Mouse (Mus musculus) brown adipose tissue, adult 24 weeks (tissue): ENCODE measurements around the gene Ergic1. TPM values are rescaled to one million over a fixed set of nuclear protein-coding genes. Genes with fewer than 3 reads are reported as not detected.

Source experiments
- H3K27ac ChIP-seq: fragments of 200-500 bp; replicated peaks from 2 replicates; pipeline ENCODE4 v1.5.1; 2012; ENCODE audit warnings: low read depth, mild to moderate bottlenecking, low read length
- H3K4me1 ChIP-seq: fragments of 200-500 bp; 2 replicates; pipeline ENCODE4 v1.6.1; 2012; ENCODE audit warnings: low read length, mixed read lengths; ENCODE audit not compliant: control insufficient read depth, insufficient read depth, insufficient read length
- H3K4me3 ChIP-seq: fragments of 200-500 bp; 2 replicates; pipeline ENCODE4 v1.5.1; 2012; ENCODE audit warnings: low read depth, mild to moderate bottlenecking, low read length, moderate library complexity; ENCODE audit not compliant: insufficient read depth
- polyA plus RNA-seq: library from polyadenylated mRNA; stranded (reverse); fragments of >200 nt; gene quantifications from 2 replicates; pipeline ENCODE4 v1.2.4, GENCODE M21; 2012; ENCODE audit not compliant: missing spikeins, insufficient read depth, insufficient read length

The Ergic1 gene
- polyA plus RNA-seq, 1 experiment, result 124 TPM

GRCm38 (mm10) chr17:26576833-26577232 is 15.5 kb downstream of the Ergic1 start:
- no peak overlapping the region for H3K4me3 ChIP-seq
- peaks cover 65% of the 10 kb centered on the region for H3K4me1 ChIP-seq
- peak overlapping the region; percentile 96 for H3K27ac ChIP-seq

GRCm38 (mm10) chr17:26577309-26577708 is 16.0 kb downstream of the Ergic1 start:
- Histone ChIP-seq H3K4me3 (no peak overlapping the region), H3K4me1 (peaks cover 67% of the 10 kb centered on the region), H3K27ac (peak overlapping the region; percentile 96)

DNA sequence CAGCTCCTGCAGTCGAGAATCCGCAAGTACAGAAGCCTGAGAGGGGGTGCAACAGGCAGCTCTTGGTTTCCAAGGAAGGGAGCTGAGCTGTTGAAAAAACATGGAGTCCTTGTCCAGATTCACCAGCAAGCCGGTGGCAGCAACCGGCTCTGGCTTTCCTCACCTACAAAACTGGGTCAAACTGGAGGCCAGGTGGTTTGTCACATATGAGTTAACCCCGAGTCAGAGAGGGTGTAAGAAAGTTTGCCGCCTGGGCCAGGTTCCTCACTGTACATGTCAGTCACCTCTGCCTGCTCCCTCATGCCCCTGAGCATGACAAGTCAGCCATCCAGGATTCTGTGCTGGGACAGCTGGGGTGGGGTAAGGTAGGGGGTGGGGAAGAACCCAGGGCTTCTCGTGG is 16.9 kb downstream of the Ergic1 start:
- Histone ChIP-seq H3K4me1 (peaks cover 73% of the 10 kb centered on the region), H3K4me3 (no peak overlapping the region), H3K27ac (peak overlapping the region; percentile 96)

- Histone ChIP-seq H3K4me3 (no peak overlapping the region), H3K4me1 (peaks cover 75% of the 10 kb centered on the region), H3K27ac (peak overlapping the region; percentile 4; the same call in 1 of the 2 replicates)
Observed at GRCm38 (mm10) chr17:26578771-26579170, 17.5 kb downstream of the Ergic1 start.

DNA sequence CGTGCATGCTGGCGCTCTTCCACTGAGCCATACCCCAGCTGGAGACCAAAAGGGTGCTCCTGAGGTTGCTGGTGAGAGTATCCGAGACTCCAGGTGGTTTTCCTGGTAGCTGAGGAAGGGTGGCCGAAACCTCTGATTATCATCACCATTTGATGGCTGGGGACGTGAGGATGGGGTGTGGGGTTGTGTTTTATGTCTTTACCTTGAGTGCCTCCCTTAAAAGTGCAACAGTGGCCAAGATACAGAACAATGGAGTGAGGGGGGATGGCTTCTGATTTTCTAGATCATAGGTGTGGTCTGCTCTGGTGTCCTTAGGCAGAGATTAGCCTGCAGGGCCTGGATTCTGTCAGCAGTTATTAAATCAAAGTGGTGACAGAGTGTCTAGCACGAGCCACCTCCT is 18.1 kb downstream of the Ergic1 start:
- H3K4me1 ChIP-seq, result peaks cover 76% of the 10 kb centered on the region
- no peak overlapping the region for H3K4me3 ChIP-seq
- H3K27ac ChIP-seq, result peak overlapping the region; percentile 23

- Histone ChIP-seq H3K27ac (peak overlapping the region; percentile 94), H3K4me1 (peaks cover 71% of the 10 kb centered on the region), H3K4me3 (no peak overlapping the region)
Observed at GRCm38 (mm10) chr17:26580873-26581401, 19.6 kb downstream of the Ergic1 start.

- Histone ChIP-seq H3K27ac (peak overlapping the region; percentile 94), H3K4me3 (no peak overlapping the region), H3K4me1 (peaks cover 59% of the 10 kb centered on the region)
Observed at GRCm38 (mm10) chr17:26582297-26582696, 21.0 kb downstream of the Ergic1 start.

DNA sequence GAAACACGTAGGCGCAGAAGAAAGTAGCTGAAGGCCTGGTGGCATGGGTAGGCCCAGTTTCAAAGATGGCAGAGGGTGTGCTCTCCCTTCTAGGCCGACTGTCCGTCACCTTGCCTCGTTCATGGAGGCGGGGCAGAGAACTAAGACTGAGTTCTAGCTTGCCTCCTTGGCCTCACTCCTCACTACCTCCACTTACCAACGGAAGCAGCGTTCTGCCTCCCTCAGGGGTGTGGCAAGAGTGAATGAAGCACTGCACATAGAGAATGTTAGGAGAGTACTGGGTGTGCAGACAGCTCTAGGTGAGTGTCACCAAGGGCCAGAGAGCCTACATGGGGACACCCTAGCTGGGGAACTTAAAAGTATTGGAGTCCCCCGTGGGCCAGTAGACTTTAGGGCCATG is 21.8 kb downstream of the Ergic1 start:
- peaks cover 53% of the 10 kb centered on the region for H3K4me1 ChIP-seq

DNA sequence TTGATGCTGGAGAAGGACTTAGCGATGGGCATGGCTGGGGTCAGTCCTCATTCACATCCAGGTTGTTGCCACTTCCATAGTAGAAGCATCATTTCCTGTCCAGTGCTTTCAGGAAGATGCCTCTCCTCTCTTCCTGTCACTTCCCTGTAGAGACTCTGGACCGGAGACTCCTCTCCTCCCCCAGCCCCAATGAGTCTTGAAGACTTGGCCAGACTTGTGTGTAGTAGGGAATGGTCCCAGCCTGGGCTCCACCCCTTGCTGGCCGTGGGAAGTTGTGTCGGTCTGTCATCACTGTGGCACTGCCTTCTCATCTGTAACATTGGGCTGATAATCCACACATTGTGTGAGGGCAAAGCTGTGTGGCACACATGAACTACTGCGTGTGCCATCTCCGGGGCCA is 22.3 kb downstream of the Ergic1 start:
- Histone ChIP-seq H3K4me3 (no peak overlapping the region), H3K27ac (peak overlapping the region; percentile 94), H3K4me1 (peaks cover 51% of the 10 kb centered on the region)

More for the DNA sequence above, 21.8 kb downstream of the Ergic1 start:
- Histone ChIP-seq H3K4me3 (no peak overlapping the region), H3K27ac (peak overlapping the region; percentile 94)

DNA sequence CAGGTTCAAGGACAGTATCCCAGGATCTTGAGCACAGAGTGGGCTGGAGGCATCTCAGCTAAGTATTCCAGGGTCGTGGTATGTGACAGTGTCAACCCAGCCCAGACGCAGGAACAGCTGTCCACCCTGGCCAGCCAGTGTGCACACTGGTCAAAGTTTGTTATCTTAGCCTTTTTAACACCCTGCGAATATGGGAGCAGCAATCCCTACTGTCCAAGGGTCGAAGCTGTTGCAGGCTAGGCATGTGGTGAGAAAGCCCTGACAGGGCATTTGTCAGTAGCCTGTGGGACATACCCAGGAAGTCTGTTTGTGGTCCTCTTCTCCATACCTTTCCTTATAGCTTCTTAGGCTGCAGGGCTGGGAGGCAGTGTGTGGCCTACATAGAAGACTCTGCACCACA is 22.8 kb downstream of the Ergic1 start:
- peak overlapping the region; percentile 94 for H3K27ac ChIP-seq
- peaks cover 48% of the 10 kb centered on the region for H3K4me1 ChIP-seq
- H3K4me3 ChIP-seq, result peak overlapping the region; percentile 2; the same call in 1 of the 2 replicates

GRCm38 (mm10) chr17:26584558-26585136 is 23.4 kb downstream of the Ergic1 start:
- H3K27ac ChIP-seq, result peak overlapping the region; percentile 94
- H3K4me1 ChIP-seq, result peaks cover 43% of the 10 kb centered on the region
- peak overlapping the region; percentile 3; the same call in 1 of the 2 replicates for H3K4me3 ChIP-seq

DNA sequence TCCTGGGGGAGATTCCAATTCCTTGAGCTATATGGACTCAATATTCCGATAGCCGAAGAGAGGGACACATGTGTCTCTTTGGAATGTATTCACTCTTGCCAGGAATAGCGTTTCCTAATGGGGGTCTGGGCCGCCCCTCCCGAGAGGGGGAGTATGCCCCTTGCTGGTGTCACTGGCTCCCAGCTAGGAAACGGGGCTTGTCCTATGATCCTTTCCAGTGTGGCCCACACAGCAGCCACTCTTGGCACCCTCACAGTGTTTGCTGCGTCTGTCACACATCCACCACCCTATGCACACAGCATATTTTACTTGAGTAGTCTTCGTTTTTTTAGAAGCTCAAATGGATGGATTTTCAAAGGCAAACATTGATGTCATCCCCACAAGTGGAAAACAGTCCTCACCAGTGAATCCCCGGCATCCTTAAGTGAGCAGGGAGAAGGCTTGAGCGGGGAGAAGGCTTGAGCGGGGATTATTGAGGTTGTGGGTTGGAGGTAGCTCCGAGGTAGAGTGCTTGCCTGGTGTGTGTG is 26.7 kb downstream of the Ergic1 start:
- no peak overlapping the region for H3K4me3 ChIP-seq
- H3K4me1 ChIP-seq, result peaks cover 39% of the 10 kb centered on the region
- no peak overlapping the region for H3K27ac ChIP-seq

- Histone ChIP-seq H3K4me1 (peaks cover 47% of the 10 kb centered on the region), H3K4me3 (no peak overlapping the region), H3K27ac (peak overlapping the region; percentile 99)
Observed at GRCm38 (mm10) chr17:26592510-26592909, 31.2 kb downstream of the Ergic1 start.

- Histone ChIP-seq H3K4me3 (no peak overlapping the region), H3K4me1 (peaks cover 47% of the 10 kb centered on the region)
Observed at GRCm38 (mm10) chr17:26593199-26593598, 31.9 kb downstream of the Ergic1 start.

GRCm38 (mm10) chr17:26594171-26594570 is 32.9 kb downstream of the Ergic1 start:
- Histone ChIP-seq H3K4me1 (peaks cover 47% of the 10 kb centered on the region), H3K27ac (peak overlapping the region; percentile 99)

More at GRCm38 (mm10) chr17:26593199-26593598, 31.9 kb downstream of the Ergic1 start:
- H3K27ac ChIP-seq, result peak overlapping the region; percentile 99

DNA sequence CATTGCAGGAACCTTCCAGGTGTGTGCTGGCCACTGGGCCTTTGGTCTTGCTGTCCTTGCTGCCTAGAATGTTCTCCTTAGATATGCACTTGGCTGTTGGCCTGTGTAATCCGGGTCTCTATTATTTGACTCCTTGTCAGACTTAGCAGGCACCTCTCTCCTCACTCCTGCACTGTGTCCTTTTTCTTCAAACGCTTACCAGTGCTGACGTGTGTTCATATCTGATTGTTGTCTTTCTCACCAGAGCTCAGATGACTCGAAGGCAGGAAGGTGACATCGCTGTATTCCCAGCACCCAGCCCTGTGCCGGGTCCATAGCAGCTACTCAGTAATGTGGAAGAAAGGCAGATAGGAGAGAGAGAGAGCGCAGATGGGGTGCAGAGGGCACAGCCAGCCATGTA is 33.7 kb downstream of the Ergic1 start:
- peaks cover 47% of the 10 kb centered on the region for H3K4me1 ChIP-seq
- H3K27ac ChIP-seq, result peak overlapping the region; percentile 99
- H3K4me3 ChIP-seq, result no peak overlapping the region

More at GRCm38 (mm10) chr17:26594171-26594570, 32.9 kb downstream of the Ergic1 start:
- H3K4me3 ChIP-seq, result no peak overlapping the region
